Mouse (Mus musculus) frontal cortex, adult (tissue): Measurements from ENCODE around the gene Dlgap4.

Experiments
- ATAC-seq: cut with Nextera tagmentation; 2 replicates; pipeline ENCODE4 v1.9.2; 2017; ENCODE audit warnings: mild to moderate bottlenecking, moderate library complexity, mixed read lengths; ENCODE audit not compliant: low TSS enrichment

Gene Dlgap4

GRCm38 (mm10) chr2:156716683-156717082 is 103.2 kb downstream of the Dlgap4 start:
- no peak for ATAC-seq

GRCm38 (mm10) chr2:156717320-156718281 is 104.1 kb downstream of the Dlgap4 start:
- peak; percentile 56 for ATAC-seq

- no peak for ATAC-seq
Measured at GRCm38 (mm10) chr2:156718793-156719192, 105.3 kb downstream of the Dlgap4 start.

- no peak for ATAC-seq
Measured at GRCm38 (mm10) chr2:156719549-156720312, 106.2 kb downstream of the Dlgap4 start.

- no peak for ATAC-seq
Measured at GRCm38 (mm10) chr2:156720313-156720674, 106.8 kb downstream of the Dlgap4 start.

- ATAC-seq = peak; percentile 35
Measured at GRCm38 (mm10) chr2:156720675-156721553, 107.4 kb downstream of the Dlgap4 start.

- ATAC-seq = no peak
Measured at GRCm38 (mm10) chr2:156721554-156722070, 108.1 kb downstream of the Dlgap4 start.

- peak; percentile 7; the same call in 1 of the 2 replicates for ATAC-seq
Measured at GRCm38 (mm10) chr2:156722071-156722575, 108.6 kb downstream of the Dlgap4 start.

- no peak for ATAC-seq
Measured at GRCm38 (mm10) chr2:156722752-156723151, 109.2 kb downstream of the Dlgap4 start.

- ATAC-seq = no peak
Measured at GRCm38 (mm10) chr2:156723899-156724523, 110.5 kb downstream of the Dlgap4 start.

- no peak for ATAC-seq
Measured at GRCm38 (mm10) chr2:156724871-156725270, 111.4 kb downstream of the Dlgap4 start.

GRCm38 (mm10) chr2:156726344-156726743 is 112.8 kb downstream of the Dlgap4 start:
- peak; percentile 10; the same call in 1 of the 2 replicates for ATAC-seq

GRCm38 (mm10) chr2:156726878-156727277 is 113.4 kb downstream of the Dlgap4 start:
- ATAC-seq = peak; percentile 25

- ATAC-seq = no peak
Measured at GRCm38 (mm10) chr2:156729537-156730469, 116.3 kb downstream of the Dlgap4 start.

GRCm38 (mm10) chr2:156730501-156730921 is 117.0 kb downstream of the Dlgap4 start:
- ATAC-seq = no peak

- ATAC-seq = no peak
Measured at GRCm38 (mm10) chr2:156731592-156731991, 118.1 kb downstream of the Dlgap4 start.

GRCm38 (mm10) chr2:156732109-156732508 is 118.6 kb downstream of the Dlgap4 start:
- peak; percentile 80 for ATAC-seq

- ATAC-seq = no peak
Measured at GRCm38 (mm10) chr2:156735761-156736335, 122.3 kb downstream of the Dlgap4 start.

- no peak for ATAC-seq
Measured at GRCm38 (mm10) chr2:156736846-156737245, 123.3 kb downstream of the Dlgap4 start.
